Mouse (Mus musculus) hindbrain, embryonic 15.5 days (tissue): ENCODE measurements around the gene Cdc6. TPM values are rescaled to one million over a fixed set of nuclear protein-coding genes. Genes with fewer than 3 reads are reported as not detected.

Experiments used
- ATAC-seq: fragments of 200-750 bp; cut with Nextera tagmentation; 2 replicates; pipeline ENCODE4 v1.8.0; 2017; ENCODE audit warnings: low read depth, moderate number of reproducible peaks, moderate TSS enrichment; ENCODE audit not compliant: low FRiP score
- H3K27ac ChIP-seq: fragments of 300-500 bp; sonication (generic); replicated peaks from 2 replicates; pipeline ENCODE4 v1.5.1; 2015; ENCODE audit warnings: mild to moderate bottlenecking, inconsistent platforms
- H3K27me3 ChIP-seq: fragments of 300-500 bp; sonication (generic); 2 replicates; pipeline ENCODE4 v1.6.1; 2015; ENCODE audit warnings: control low read depth, inconsistent platforms
- H3K36me3 ChIP-seq: fragments of 300-500 bp; sonication (generic); 2 replicates; pipeline ENCODE4 v1.6.1; 2015; ENCODE audit warnings: control low read depth, inconsistent platforms
- H3K4me1 ChIP-seq: fragments of 300-500 bp; sonication (generic); replicated peaks from 2 replicates; pipeline ENCODE4 v1.6.1; 2015; ENCODE audit warnings: control low read depth, inconsistent platforms
- H3K4me2 ChIP-seq: fragments of 300-500 bp; sonication (generic); 2 replicates; pipeline ENCODE4 v1.6.1; 2015; ENCODE audit warnings: moderate library complexity, mild to moderate bottlenecking, inconsistent platforms
- H3K4me3 ChIP-seq: fragments of 300-500 bp; sonication (generic); 2 replicates; pipeline ENCODE4 v1.5.1; 2015; ENCODE audit warnings: mild to moderate bottlenecking, inconsistent platforms
- H3K9ac ChIP-seq: fragments of 300-500 bp; sonication (generic); 2 replicates; pipeline ENCODE4 v1.6.1; 2015; ENCODE audit warnings: inconsistent platforms
- H3K9me3 ChIP-seq: fragments of 300-500 bp; sonication (generic); 2 replicates; pipeline ENCODE4 v1.6.1; 2016; ENCODE audit warnings: control low read depth, inconsistent platforms
- WGBS: fragments of 180-500 bp; shearing (Covaris S2); methylation state at CpG from one replicate; pipeline ENCODE4 v1.1.7; 2015; 5-methylcytosine and 5-hydroxymethylcytosine counted together
- polyA plus RNA-seq: library from polyadenylated mRNA; unstranded; fragments of >200 nt; fragmentation: Nextera tagmentation; extraction: Ambion mirVana; gene quantifications from 2 replicates; pipeline ENCODE4 v1.2.1, GENCODE M21; 2015

Gene Cdc6
- polyA plus RNA-seq, 1 experiment from 2014 or later = 5.5 TPM

DNA sequence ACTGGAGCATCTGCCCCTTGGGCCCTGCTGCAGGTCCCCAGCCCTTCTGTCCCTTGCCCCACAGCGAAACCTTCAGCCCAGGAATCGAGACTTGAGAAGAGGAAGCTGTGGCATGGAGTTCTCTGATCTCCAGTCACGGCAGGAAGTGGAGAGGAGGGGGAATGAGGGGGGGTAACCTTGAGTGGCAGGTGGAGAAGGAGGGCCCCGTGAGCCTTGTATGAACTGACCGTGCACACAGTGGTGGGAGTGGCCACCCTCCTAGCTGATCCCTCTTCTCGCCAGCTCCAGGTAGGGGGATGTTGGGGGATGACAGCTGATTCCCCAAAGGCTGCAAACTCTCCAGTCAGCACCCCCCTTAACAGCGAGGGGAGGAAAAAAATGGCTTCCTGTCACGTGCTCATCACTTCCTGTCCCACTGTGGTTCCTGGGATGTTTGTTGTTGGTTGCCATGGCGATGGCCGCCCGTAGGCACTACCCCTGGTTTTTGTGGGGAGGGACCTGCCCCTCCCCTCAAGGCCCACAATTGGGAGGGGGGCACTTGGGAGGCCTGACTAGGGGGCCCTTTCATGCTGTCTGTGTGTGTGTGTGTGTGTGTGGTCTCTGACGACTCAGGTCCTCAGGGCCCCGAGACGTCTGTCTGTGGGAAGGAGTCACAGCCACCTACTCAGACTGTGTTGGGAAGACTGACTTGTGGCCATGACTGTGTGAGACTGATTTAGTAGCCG, 34.4 kb downstream of the Cdc6 start:
- no peaks in the 10 kb centered on the region for H3K9me3 ChIP-seq
- peak overlapping the region; percentile 98 for H3K4me2 ChIP-seq
- 3% methylated on average over 15 of the region's 15 CpGs for WGBS
- ATAC-seq = peak; percentile 43
- H3K4me1 ChIP-seq = peaks cover 86% of the 10 kb centered on the region
- H3K36me3 ChIP-seq = no peaks in the 10 kb centered on the region
- peak overlapping the region; percentile 50 for H3K4me3 ChIP-seq
- H3K27ac ChIP-seq = peak overlapping the region; percentile 89
- peak overlapping the region; percentile 62 for H3K9ac ChIP-seq
- no peaks in the 10 kb centered on the region for H3K27me3 ChIP-seq

DNA sequence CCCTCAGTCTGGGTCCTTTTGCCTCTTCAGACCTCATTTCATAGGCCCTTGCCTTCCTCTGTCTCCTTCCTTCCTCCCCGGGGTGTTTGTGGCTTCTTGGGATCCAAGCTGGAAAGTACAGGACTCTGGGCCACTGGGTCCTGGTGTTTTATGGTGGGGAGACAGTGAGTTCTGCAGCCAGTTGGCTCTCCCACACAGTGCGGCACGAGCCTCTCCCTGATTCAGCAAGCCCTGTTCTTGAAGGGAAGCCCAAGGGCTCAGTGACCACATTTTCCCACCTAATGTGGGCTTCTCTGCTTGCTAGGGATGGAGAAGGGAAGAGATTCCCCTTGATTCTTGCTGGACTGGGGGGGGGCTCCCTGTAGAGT, 34.9 kb downstream of the Cdc6 start:
- 60% methylated on average over 3 of the region's 3 CpGs for WGBS
- Histone ChIP-seq H3K4me2 (peak overlapping the region; percentile 98), H3K4me3 (peak overlapping the region; percentile 50), H3K9ac (peak overlapping the region; percentile 62), H3K4me1 (peaks cover 87% of the 10 kb centered on the region), H3K9me3 (no peaks in the 10 kb centered on the region), H3K27ac (peak overlapping the region; percentile 89), H3K36me3 (no peaks in the 10 kb centered on the region), H3K27me3 (no peaks in the 10 kb centered on the region)
- no peak for ATAC-seq

DNA sequence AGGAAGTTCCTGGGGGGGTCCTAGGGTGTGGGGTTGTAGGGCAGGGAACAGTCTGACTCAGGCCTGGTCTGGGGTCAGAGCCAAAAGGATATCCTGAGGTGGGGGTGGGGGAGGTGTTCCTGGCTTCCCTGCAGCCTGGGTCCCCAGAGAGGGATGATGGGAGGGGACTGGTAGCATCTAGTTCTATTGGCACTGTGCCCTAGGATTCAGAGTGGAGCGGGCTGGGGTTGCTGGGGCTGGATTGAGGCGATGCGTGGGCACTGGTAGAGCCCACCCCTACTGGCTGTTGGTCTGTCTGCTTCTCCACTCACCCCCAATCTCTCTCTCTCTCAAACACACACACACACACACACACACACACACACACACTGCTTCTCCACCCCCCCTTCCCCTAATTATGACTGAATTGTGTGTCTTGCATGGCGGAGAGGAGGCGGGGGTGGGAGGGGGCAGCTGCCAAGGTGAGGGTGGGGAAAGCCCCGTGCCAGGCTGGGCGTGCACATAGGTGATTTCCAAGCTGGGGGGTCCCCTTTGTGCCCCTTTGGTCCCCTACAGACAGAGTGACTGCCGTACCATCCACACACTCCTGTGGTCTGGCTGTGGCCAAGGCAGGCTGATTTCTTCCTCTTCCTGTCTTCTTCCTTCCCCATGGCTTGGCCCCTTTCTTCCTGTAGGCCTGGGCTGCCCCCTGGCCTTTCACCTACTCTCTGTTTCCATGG, 35.5 kb downstream of the Cdc6 start:
- ATAC-seq = no peak
- H3K27me3 ChIP-seq = no peaks in the 10 kb centered on the region
- H3K27ac ChIP-seq = peak overlapping the region; percentile 89
- no peaks in the 10 kb centered on the region for H3K9me3 ChIP-seq
- 55% methylated on average over 8 of the region's 8 CpGs for WGBS
- no peaks in the 10 kb centered on the region for H3K36me3 ChIP-seq
- H3K4me1 ChIP-seq = peaks cover 85% of the 10 kb centered on the region
- peak overlapping the region; percentile 98; the same call in 1 of the 2 replicates for H3K4me2 ChIP-seq
- no peak overlapping the region for H3K4me3 ChIP-seq
- no peak overlapping the region for H3K9ac ChIP-seq

DNA sequence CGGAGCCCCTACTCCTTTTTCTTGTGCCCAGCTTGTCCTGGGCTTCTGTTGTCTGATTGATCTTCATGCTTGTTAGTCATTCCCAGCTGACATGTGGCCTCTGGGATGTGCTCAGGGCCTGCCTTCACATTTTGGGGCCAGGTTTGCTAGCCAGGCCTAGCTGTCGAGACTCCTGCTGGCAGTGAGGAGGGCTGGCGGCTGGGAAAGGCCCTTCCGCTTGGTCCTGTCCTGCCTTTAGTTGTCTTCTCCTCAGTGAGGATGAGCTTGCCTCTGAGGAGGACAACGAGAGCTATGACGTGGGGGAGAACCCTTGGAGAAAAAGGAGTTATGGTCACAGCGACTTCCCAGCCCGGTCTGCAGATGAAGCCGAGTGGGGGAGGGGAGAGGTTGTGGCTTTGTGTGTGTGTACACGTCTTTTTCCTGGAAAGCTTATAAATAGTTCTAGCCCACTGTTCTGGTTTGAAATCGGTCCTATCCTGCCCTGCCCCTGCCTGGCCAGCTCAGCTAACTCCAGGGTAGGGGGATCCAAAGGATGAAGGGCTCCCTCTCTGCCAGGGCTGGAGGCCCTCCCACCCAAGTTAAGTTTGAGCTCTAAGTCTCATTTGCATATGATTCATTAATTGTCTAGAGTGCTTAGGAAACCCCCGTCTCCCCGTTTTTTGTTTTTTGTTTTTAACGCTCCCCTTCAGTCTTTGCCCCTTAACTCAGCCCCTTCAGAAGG, 36.3 kb downstream of the Cdc6 start:
- Histone ChIP-seq H3K4me3 (no peak overlapping the region), H3K9me3 (no peaks in the 10 kb centered on the region), H3K27ac (peak overlapping the region; percentile 89), H3K4me1 (peaks cover 76% of the 10 kb centered on the region), H3K36me3 (no peaks in the 10 kb centered on the region), H3K4me2 (no peak overlapping the region), H3K27me3 (no peaks in the 10 kb centered on the region), H3K9ac (no peak overlapping the region)
- no peak for ATAC-seq
- WGBS = 28% methylated on average over 14 of the region's 14 CpGs

DNA sequence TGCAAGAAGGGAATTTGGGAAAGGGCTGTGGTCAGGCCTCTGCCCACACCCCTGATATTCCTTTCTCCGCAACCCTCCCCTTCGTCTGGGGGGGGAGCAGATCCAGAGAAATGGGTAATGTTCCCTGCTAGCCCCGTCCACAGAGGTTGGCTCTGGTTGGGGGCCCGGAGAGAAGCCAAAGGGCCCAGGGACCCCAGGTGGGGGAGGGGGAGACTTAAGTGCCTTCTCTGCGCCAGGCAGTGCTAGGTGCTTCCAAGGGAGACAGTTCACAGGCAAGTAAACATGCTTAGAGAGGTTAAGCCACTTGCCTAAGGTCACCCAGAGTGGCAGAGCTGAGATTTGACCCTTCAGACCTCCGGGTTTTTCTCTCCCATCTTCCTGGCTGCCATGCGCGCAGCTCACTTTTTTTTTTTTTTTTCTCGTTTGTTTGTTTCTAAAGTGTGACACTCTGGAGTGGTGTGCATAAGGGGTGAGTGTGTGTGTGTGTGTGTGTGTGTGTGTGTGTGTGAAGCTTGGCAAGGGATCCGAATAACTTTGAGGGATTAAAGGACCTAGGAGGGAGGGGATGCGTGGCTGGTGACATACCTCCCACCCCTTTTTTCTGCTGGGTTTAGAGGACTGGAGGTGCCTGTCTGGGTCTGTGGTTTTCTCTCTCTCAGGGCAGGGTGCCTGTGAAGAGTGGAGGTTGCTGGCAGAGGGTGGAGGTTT, 37.5 kb downstream of the Cdc6 start:
- Histone ChIP-seq H3K9ac (no peak overlapping the region), H3K27ac (0 out of 2 replicates have a peak overlapping the region, but pooled peaks have one; percentile 25)
- no peak for ATAC-seq

DNA sequence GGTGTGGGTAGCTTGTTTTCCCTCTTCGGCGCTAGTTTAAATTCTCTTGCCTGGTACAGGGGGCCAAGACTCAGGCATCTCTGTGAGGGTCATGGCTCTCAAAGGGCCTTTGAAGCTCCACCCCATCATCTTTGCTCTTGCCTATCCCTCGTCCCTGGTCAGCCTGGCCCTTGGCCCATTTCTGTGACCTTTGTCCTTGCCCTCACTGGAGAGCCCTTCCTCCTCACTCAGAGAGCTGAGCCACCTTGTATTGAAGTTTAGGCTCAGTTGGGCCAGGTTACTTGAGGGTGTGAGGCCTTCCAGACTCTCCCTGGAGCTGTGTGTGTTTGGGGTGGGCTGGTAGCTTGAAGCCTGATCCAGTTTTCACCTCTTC, 38.0 kb downstream of the Cdc6 start:
- H3K9ac ChIP-seq = no peak overlapping the region
- no peaks in the 10 kb centered on the region for H3K27me3 ChIP-seq
- no peak for ATAC-seq
- no peak overlapping the region for H3K4me3 ChIP-seq
- peaks cover 73% of the 10 kb centered on the region for H3K4me1 ChIP-seq
- no peak overlapping the region for H3K4me2 ChIP-seq
- H3K9me3 ChIP-seq = no peaks in the 10 kb centered on the region
- 55% methylated on average over 3 of the region's 3 CpGs for WGBS
- H3K27ac ChIP-seq = no peak overlapping the region
- H3K36me3 ChIP-seq = no peaks in the 10 kb centered on the region

More for the DNA sequence above, 37.5 kb downstream of the Cdc6 start:
- Histone ChIP-seq H3K27me3 (no peaks in the 10 kb centered on the region), H3K36me3 (no peaks in the 10 kb centered on the region), H3K4me2 (no peak overlapping the region), H3K4me1 (peaks cover 73% of the 10 kb centered on the region), H3K4me3 (no peak overlapping the region), H3K9me3 (no peaks in the 10 kb centered on the region)
- WGBS = 45% methylated on average over 11 of the region's 11 CpGs

DNA sequence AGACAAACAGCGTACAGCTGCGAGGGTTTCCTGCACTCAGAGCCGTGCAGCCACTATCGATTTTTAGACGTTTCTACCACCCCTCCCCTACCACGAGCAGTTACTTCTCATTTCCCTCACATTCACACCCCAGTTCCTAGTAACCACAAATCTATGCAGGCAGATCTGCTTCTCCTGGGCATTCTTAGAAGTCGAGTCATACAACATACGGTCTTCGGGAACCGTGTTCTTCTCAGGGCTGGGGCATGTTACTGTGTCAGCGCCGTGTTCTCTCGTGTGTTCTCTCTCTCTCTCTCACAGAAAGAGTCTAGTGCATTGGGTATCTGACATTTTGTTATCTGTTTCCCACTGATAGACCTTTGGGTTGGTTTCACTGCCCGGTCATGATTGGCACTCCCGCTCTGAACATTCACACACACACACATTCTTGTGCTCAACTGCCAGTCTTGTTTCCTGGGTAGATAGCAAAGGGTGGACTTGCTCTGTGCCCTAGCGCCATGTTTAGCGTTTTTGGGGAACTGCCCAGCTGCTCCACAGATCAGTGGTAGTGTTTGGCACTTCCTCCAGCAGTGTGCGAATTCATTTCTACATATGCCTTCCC, 40.5 kb downstream of the Cdc6 start:
- Histone ChIP-seq H3K27ac (no peak overlapping the region), H3K9me3 (no peaks in the 10 kb centered on the region), H3K4me1 (peaks cover 61% of the 10 kb centered on the region), H3K4me2 (no peak overlapping the region), H3K36me3 (no peaks in the 10 kb centered on the region), H3K27me3 (no peaks in the 10 kb centered on the region), H3K9ac (no peak overlapping the region), H3K4me3 (no peak overlapping the region)
- WGBS = 86% methylated on average over 18 of the region's 18 CpGs
- ATAC-seq = no peak

DNA sequence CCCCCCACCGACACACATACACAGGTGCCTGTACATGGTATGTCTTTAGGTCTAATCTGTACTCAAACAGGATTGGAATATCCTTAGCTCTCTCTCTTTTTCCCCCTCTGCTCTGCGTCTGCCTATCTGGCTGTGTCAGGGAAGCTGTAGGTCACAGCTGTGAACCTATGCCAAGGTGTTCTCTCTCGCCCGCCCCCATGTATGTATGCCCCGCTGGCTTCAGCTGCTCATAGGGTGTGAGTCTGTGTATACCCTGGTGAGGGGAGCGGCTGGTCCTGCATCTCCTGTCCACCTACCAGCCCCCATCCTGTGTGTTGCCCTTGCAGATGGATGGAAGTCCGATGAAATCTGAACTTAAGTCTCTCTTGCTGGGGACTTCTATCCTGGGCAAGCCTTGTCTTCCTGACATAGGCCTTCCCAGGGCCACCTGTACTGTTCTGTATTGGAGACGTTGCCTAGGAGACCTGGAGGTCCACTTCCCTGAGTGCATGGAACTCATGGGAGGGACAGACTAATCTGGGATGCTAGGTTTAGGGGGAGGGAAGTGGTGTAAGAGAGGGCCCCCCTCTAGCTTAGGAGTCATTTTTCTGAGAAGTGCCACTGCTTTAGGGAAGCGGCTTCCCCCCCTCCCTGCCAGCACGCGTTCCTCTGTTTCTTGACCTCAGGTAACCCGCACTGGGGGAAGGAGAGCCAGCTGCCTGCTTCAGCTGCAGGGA, 41.8 kb downstream of the Cdc6 start:
- Histone ChIP-seq H3K27me3 (no peaks in the 10 kb centered on the region), H3K36me3 (no peaks in the 10 kb centered on the region), H3K4me1 (peaks cover 60% of the 10 kb centered on the region), H3K9me3 (no peaks in the 10 kb centered on the region), H3K4me3 (no peak overlapping the region), H3K9ac (no peak overlapping the region), H3K4me2 (no peak overlapping the region), H3K27ac (no peak overlapping the region)
- 77% methylated on average over 10 of the region's 12 CpGs for WGBS
- ATAC-seq = no peak

DNA sequence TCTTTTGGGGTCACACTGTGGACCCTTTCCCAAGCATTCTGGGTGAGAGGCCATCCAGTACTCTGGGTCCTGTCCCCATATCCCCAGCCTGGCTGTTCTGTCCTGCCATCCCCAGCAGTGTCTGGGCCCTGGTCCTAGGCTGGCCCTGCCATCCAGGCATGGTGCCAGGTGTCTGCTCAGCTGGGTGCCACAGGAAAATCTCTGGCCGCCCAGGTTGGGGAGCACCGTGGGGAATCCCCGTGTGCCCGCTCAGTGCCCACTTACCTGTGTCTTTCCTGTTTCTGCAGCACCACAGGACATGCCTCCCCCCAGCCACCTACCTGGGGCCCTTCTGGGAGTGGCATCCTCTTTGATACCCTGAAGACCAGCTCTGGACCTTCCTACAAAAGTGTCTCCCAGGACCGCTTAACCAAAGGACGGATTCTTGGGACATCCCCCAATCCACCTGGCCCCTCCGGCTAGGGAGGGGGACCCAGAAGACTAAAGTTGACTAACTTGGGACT, 42.4 kb downstream of the Cdc6 start:
- Histone ChIP-seq H3K9me3 (no peaks in the 10 kb centered on the region), H3K36me3 (no peaks in the 10 kb centered on the region), H3K27me3 (no peaks in the 10 kb centered on the region), H3K4me3 (no peak overlapping the region), H3K4me2 (no peak overlapping the region), H3K27ac (no peak overlapping the region), H3K9ac (no peak overlapping the region), H3K4me1 (peaks cover 60% of the 10 kb centered on the region)
- WGBS = 77% methylated on average over 7 of the region's 7 CpGs
- ATAC-seq = no peak

DNA sequence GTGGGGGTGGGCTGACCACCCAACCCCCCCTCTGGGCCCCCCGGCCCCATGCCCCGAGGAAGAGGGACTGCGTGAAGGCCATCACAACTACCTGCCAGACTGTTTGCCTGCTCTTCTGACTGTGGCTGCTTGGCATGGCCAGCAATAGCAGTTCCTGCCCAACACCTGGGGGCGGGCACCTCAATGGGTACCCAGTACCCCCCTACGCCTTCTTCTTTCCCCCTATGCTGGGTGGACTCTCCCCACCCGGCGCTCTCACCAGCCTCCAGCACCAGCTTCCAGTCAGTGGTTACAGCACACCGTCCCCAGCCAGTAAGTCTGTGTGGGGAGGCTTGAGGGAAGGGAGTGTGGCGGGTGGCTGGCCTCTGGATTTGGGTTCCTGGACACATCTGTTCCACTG, 42.9 kb downstream of the Cdc6 start:
- ATAC-seq = no peak
- H3K4me1 ChIP-seq = peaks cover 61% of the 10 kb centered on the region
- 90% methylated on average over 9 of the region's 9 CpGs for WGBS
- no peak overlapping the region for H3K4me3 ChIP-seq
- H3K9me3 ChIP-seq = no peaks in the 10 kb centered on the region
- no peaks in the 10 kb centered on the region for H3K27me3 ChIP-seq
- H3K9ac ChIP-seq = no peak overlapping the region
- H3K4me2 ChIP-seq = no peak overlapping the region
- peak overlapping the region; percentile 79; the same call in 1 of the 2 replicates for H3K27ac ChIP-seq
- H3K36me3 ChIP-seq = no peaks in the 10 kb centered on the region
